Mouse (Mus musculus): ENCODE measurements around the gene Rph3al. TPM values are rescaled to one million over a fixed set of nuclear protein-coding genes. Genes with fewer than 3 reads are reported as not detected.

Rph3al gene
- total RNA-seq, 2 experiments from 2014 or later, result 0.98 to 7.1 TPM

DNA sequence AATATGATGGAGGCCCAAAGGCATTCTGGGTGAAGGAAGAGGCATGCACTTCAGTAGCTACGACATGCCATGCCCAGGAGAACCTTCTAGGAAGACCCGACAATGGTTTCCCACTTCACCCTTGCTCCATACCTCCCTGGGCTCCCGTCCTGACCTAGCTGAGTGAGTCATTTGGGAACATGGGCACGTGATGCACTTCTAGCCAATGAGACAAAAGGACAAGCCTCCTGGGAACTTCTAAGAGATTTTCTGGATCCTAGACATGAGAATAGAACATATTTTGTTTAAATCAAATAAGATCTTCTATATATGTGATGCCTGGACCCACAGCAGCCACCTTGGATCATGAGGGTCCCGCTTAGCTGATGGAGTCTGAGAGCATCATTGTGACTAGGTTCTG lies 145.7 kb downstream of the Rph3al start:
- no peak for ATAC-seq (replicated peaks; ENCODE audit: low FRiP score, poor library complexity, severe bottlenecking)

- ATAC-seq (replicated peaks; ENCODE audit: low FRiP score, poor library complexity, severe bottlenecking), result no peak
Observed at GRCm38 (mm10) chr11:75785897-75786296, 152.3 kb downstream of the Rph3al start.

GRCm38 (mm10) chr11:75783799-75784198 lies 154.4 kb downstream of the Rph3al start:
- no peak for ATAC-seq (replicated peaks; ENCODE audit: low FRiP score, poor library complexity, severe bottlenecking)

DNA sequence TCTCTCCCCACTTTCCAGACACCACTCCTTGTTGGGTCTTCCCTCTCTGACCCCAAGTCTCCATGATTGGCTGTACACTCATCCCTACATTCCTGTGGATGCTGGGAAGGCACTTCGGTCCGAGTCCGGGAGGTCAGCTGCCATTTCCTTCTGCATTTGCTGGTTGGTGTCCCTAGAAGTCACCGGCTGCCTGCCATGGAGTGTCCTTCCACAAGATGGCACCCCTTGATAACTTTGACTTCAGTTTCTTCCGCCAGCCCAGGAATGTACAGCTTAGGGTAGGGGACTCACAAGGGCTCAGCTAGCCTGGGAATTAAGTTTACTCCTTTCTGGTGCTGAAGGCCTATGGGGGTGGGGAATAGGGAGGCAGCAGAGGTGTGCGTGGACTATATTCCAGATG lies 156.3 kb downstream of the Rph3al start:
- no peak for ATAC-seq (replicated peaks; ENCODE audit: low FRiP score, poor library complexity, severe bottlenecking)

Other genes starting within 250 kb of the Rph3al start
- 147 and 149 TPM in 2 replicates for gene Ywhae, start 205.6 kb downstream of the Rph3al start, total RNA-seq (2015; ENCODE audit: low replicate concordance)
- gene Ywhae, start 205.6 kb downstream of the Rph3al start, total RNA-seq (2017; ENCODE audit: low replicate concordance), result 60.1 and 90.8 TPM in 2 replicates
- gene Doc2b, start 142.4 kb downstream of the Rph3al start, total RNA-seq (2015; ENCODE audit: low replicate concordance), result not detected in 2 replicates
- gene Doc2b, start 142.4 kb downstream of the Rph3al start, total RNA-seq (2017; ENCODE audit: low replicate concordance), result not detected in 2 replicates
- gene 1700016K19Rik, start 61.5 kb upstream of the Rph3al start, total RNA-seq (2015; ENCODE audit: low replicate concordance), result not detected in 2 replicates
- not detected in 2 replicates for gene 1700016K19Rik, start 61.5 kb upstream of the Rph3al start, total RNA-seq (2017; ENCODE audit: low replicate concordance)
- gene Rflnb, start 89.4 kb upstream of the Rph3al start, total RNA-seq (2015; ENCODE audit: low replicate concordance), result 8.8 and 11.5 TPM in 2 replicates
- gene Rflnb, start 89.4 kb upstream of the Rph3al start, total RNA-seq (2017; ENCODE audit: low replicate concordance), result 6.7 and 7.2 TPM in 2 replicates
- gene Vps53, start 241.2 kb upstream of the Rph3al start, total RNA-seq (2015; ENCODE audit: low replicate concordance), result 10.1 and 28.1 TPM in 2 replicates
- 6.0 and 7.3 TPM in 2 replicates for gene Vps53, start 241.2 kb upstream of the Rph3al start, total RNA-seq (2017; ENCODE audit: low replicate concordance)
- 2.2 TPM in 1 of 2 replicates, not detected in the other for gene Fam57a, start 241.2 kb upstream of the Rph3al start, total RNA-seq (2015; ENCODE audit: low replicate concordance)
- gene Fam57a, start 241.2 kb upstream of the Rph3al start, total RNA-seq (2017; ENCODE audit: low replicate concordance), result not detected in 2 replicates